Mouse (Mus musculus) macrophage (primary cell): ENCODE results near the gene Gpc6. TPM values are rescaled to one million over a fixed set of nuclear protein-coding genes. Genes with fewer than 3 reads are reported as not detected.

Experiments used
- H3K27ac ChIP-seq: fragments of 350-480 bp; formaldehyde crosslinking; 2 replicates; pipeline ENCODE4 v1.9.0; 2021
- H3K36me3 ChIP-seq: fragments of 350-480 bp; formaldehyde crosslinking; 2 replicates; pipeline ENCODE4 v1.9.0; 2021; ENCODE audit errors: inconsistent target
- H3K4me3 ChIP-seq: fragments of 350-480 bp; formaldehyde crosslinking; 2 replicates; pipeline ENCODE4 v1.9.0; 2021; ENCODE audit errors: inconsistent target
- H3K79me2 ChIP-seq: fragments of 350-480 bp; formaldehyde crosslinking; 2 replicates; pipeline ENCODE4 v1.9.0; 2021; ENCODE audit errors: inconsistent target
- WGBS: methylation state at CpG from one replicate; pipeline ENCODE4 v1.1.7; 2026; ENCODE audit warnings: inconsistent platforms; ENCODE audit not compliant: missing documents; 5-methylcytosine and 5-hydroxymethylcytosine counted together
- polyA plus RNA-seq: library from polyadenylated mRNA; stranded (reverse); fragments of 250-400 nt; gene quantifications from 3 replicates; pipeline ENCODE4 v1.2.4, GENCODE M21; 2018; ENCODE audit warnings: inconsistent platforms
- total RNA-seq, 78 experiments: library from RNA; depleted of rRNA; stranded (reverse); fragments of 250-400 nt; gene quantifications; 1 replicate in 9 of 78; 2 replicates in 24 of 78; 3 replicates in 43 of 78; 4 replicates in 2 of 78; pipeline ENCODE4 v1.2.4; 2018; ENCODE audit warnings: inconsistent platforms in 56 of 78

Gene Gpc6
- 1 to 10 TPM in 1 of 26 experiments, under 1 TPM in 1, not detected in 24; 0.25 to 6.5 TPM for total RNA-seq (2018; cell fraction: chromatin; rRNA removed)
- total RNA-seq (2018; cell fraction: cytosol; rRNA removed), result not detected
- under 1 TPM in 1 of 26 experiments, not detected in 25; 0.92 TPM for total RNA-seq (2018; cell fraction: nucleus; rRNA removed)
- not detected in 3 replicates for polyA plus RNA-seq

DNA sequence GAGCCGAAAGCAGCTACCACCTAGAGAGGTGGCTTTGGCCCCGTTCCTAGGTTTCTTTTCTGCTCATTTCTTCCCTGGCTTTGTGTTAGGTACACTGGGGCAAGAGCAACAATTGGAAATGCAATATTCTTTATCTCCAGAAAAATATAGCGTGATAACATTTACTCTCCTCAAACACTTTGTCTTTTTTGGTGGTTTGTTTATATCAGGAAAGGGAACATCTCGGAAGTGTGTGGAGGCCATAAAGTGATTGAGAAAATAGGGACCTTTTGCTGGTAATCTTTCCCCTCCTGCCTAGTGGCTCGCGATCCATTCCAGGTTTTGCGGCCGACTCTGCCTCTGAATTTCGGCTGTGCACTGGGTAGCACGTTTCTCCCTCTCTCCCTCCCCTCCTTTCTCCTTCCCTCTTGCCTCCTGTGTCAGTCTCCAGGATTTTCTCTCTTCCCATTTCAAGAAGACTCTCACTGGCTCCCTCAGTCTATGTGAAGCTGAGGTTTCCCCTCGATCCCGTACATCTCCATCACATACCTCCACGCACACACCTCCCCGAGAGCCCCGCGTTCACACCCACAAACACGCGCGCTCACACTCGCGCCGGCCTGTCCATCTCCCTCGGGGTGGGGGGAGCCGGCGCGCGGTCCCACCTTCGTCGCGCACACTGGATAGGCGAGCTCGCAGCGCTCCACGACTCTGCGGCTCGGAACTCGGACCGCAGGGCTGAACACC lies at the start of gene Gpc6:
Gene Gpc6 (plus strand): TSS at position 440 of the 726 bp plus-strand sequence.
- Histone ChIP-seq H3K79me2 (no peaks in the 10 kb centered on the region), H3K36me3 (no peaks in the 10 kb centered on the region), H3K4me3 (no peak within 1 kb of the TSS), H3K27ac (no peak within 1 kb of the TSS)
- 2% methylated on average over 32 of the region's 38 CpGs for WGBS

- 89% methylated on average over 7 of the region's 7 CpGs for WGBS
- Histone ChIP-seq H3K79me2 (no peaks in the 10 kb centered on the region), H3K4me3 (no peak overlapping the region), H3K36me3 (no peaks in the 10 kb centered on the region), H3K27ac (no peak overlapping the region)
Measured at GRCm38 (mm10) chr14:116882480-116883044, 42.6 kb upstream of the Gpc6 start.

- Histone ChIP-seq H3K27ac (no peak overlapping the region), H3K36me3 (no peaks in the 10 kb centered on the region), H3K79me2 (no peaks in the 10 kb centered on the region), H3K4me3 (no peak overlapping the region)
- WGBS, result 49% methylated on average over 3 of the region's 3 CpGs
Measured at GRCm38 (mm10) chr14:116894316-116894715, 30.8 kb upstream of the Gpc6 start.

- WGBS, result 11% methylated on average over 1 of the region's 1 CpGs
- Histone ChIP-seq H3K4me3 (no peak overlapping the region), H3K79me2 (no peaks in the 10 kb centered on the region), H3K36me3 (no peaks in the 10 kb centered on the region), H3K27ac (no peak overlapping the region)
Measured at GRCm38 (mm10) chr14:116897971-116898370, 27.1 kb upstream of the Gpc6 start.

DNA sequence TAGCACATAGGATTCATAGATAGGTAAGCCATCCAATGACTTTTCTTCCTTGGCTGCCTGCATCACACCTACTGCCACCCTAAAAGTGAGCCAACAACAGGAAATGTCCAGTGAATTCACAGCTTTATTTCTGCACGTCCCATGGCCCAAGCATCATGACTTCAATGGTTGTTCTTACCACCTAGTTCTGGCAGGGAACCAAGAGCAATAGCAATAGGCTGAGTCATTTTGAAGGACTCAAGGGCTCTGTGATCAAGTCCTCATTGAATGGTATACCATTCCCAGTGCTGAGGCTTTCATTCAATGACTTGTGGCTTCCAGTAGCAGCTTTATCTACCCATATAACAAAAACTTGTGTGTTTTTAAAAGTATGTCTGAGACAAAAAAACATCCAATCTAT lies 13.3 kb upstream of the Gpc6 start:
- no peak overlapping the region for H3K4me3 ChIP-seq
- no peak overlapping the region for H3K27ac ChIP-seq
- WGBS, result 77% methylated on average over 1 of the region's 1 CpGs
- no peaks in the 10 kb centered on the region for H3K79me2 ChIP-seq
- H3K36me3 ChIP-seq, result no peaks in the 10 kb centered on the region

GRCm38 (mm10) chr14:116916874-116917273 lies 8.2 kb upstream of the Gpc6 start:
- no peak overlapping the region for H3K27ac ChIP-seq
- no peak overlapping the region for H3K4me3 ChIP-seq
- H3K36me3 ChIP-seq, result no peaks in the 10 kb centered on the region
- WGBS, result 91% methylated on average over 6 of the region's 6 CpGs
- H3K79me2 ChIP-seq, result no peaks in the 10 kb centered on the region

GRCm38 (mm10) chr14:116924266-116924665 lies 849 bp upstream of the Gpc6 start:
- 89% methylated on average over 2 of the region's 2 CpGs for WGBS
- no peaks in the 10 kb centered on the region for H3K36me3 ChIP-seq
- no peak overlapping the region for H3K4me3 ChIP-seq
- H3K79me2 ChIP-seq, result no peaks in the 10 kb centered on the region
- H3K27ac ChIP-seq, result no peak overlapping the region

DNA sequence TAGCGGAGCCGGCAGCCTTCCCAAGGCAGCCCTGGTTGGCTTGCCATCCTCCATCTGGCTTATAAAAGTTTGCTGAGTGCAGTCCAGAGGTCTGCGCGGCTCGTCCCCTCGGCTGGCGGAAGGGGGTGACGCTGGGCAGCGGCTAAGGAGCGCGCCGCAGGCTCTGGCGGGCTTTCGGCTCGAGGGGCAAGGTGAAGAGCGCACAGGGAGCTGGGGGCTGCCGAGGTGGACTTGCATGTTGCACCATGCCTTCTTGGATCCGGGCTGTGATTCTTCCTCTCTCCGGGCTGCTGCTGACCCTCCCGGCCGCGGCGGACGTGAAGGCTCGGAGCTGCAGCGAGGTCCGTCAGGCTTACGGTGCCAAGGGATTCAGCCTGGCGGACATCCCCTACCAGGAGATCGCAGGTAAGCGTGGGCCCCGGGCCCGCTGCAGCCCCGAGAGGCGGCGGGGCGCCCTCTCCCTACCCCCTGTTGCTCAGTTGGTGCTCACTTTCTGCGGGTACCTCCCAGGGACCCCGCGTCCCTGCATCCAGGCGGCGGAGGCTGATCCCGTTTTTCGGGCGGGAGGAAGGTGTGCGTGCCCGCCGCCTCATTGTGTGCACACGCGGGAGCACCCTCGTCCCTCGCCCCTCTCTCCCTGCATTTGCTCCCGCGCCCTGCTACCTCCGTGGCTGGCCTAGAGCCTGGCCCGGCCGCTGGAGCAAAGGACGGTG lies 732 bp downstream of the Gpc6 start:
- Histone ChIP-seq H3K4me3 (no peak overlapping the region), H3K79me2 (no peaks in the 10 kb centered on the region), H3K27ac (no peak overlapping the region), H3K36me3 (no peaks in the 10 kb centered on the region)
- WGBS, result 1% methylated on average over 56 of the region's 58 CpGs

GRCm38 (mm10) chr14:116926404-116927171 lies 1.5 kb downstream of the Gpc6 start:
- no peaks in the 10 kb centered on the region for H3K79me2 ChIP-seq
- H3K27ac ChIP-seq, result no peak overlapping the region
- 2% methylated on average over 52 of the region's 52 CpGs for WGBS
- no peak overlapping the region for H3K4me3 ChIP-seq
- H3K36me3 ChIP-seq, result no peaks in the 10 kb centered on the region

DNA sequence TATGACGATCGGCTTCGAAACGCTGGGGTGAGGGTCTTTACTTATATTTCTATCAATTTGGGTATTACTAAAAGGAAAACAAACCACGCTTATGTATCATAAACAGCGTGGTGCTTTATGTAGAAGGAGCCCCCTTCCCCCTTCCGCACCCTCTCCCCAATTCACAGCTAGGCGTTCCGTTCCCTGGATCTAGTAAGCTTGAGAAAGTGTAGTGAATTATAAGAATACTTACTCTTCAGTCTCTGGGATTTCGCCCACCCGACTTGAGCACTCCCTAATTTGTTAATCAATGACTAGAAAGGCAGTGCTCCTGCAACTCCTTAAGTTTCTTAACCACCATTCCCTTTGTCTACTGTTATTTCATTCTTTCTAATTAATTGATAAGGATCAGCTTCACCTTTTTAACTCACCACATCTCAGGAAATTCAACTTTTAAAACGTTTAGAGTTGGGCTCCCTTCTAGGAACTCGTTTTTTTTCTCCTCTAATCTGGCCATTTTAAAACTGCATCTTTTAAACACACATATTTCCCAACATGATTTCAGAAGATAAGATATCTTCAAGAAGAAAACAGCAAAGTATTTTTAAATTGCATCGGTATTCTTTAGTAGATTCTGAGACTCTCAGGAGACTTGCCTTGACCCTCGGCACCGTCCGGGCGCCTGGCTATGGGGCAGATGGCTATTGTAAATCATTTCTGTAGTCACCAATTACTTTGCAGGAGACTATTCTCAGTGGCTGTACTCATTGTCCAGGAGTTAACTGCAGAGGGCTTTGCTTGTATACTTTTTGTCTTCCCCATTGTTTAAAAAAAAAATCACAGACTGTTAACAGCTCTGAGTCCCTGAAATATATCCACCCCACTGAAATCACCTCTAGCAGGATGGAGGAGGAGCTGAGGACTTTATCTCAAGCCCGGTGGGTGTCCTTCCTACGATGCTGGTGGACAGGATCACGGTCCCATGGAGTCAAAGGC lies 2.5 kb downstream of the Gpc6 start:
- Histone ChIP-seq H3K4me3 (no peak overlapping the region), H3K27ac (no peak overlapping the region), H3K36me3 (no peaks in the 10 kb centered on the region), H3K79me2 (no peaks in the 10 kb centered on the region)
- 9% methylated on average over 21 of the region's 21 CpGs for WGBS

- Histone ChIP-seq H3K27ac (no peak overlapping the region), H3K79me2 (no peaks in the 10 kb centered on the region), H3K4me3 (no peak overlapping the region), H3K36me3 (no peaks in the 10 kb centered on the region)
- 75% methylated on average over 2 of the region's 2 CpGs for WGBS
Measured at GRCm38 (mm10) chr14:116928395-116928794, 3.3 kb downstream of the Gpc6 start.

DNA sequence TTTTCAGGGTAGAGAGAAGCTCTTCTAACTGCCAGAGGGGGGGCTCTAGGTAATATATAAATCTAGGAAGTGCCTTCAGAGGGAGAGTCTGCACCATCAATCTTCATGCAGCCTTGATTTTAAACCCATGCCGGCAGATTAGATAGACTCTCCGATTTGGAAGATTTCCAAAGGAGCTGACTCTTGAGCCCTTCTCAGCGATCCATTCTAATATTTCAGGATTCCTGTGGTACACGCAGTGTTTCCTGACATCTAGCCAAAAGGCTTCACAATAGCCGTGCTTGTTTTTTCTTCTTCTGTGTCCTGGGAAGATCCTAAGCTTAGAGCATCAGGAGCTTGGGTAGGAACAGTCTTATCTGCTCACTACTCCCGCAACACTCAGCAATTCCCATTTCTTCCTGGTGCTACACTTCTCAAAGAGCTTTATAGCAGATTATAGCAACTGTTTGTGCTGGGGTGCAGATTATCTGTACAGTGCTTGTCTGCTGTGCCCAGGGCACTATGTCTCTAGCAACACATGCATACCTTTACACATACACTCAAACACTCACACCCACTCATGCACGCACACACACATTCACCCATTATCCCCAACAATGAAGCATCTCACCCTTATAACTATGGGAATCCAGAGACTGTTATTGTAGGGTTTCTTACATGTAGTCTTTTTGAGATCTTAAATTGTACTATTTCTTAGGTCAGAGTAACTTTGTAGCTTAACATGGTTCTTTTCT lies 3.8 kb downstream of the Gpc6 start:
- no peak overlapping the region for H3K4me3 ChIP-seq
- H3K79me2 ChIP-seq, result no peaks in the 10 kb centered on the region
- H3K36me3 ChIP-seq, result no peaks in the 10 kb centered on the region
- no peak overlapping the region for H3K27ac ChIP-seq
- 70% methylated on average over 7 of the region's 7 CpGs for WGBS

- Histone ChIP-seq H3K36me3 (no peaks in the 10 kb centered on the region), H3K79me2 (no peaks in the 10 kb centered on the region), H3K4me3 (no peak overlapping the region), H3K27ac (no peak overlapping the region)
- WGBS, result 70% methylated on average over 5 of the region's 5 CpGs
Measured at GRCm38 (mm10) chr14:116933825-116934224, 8.7 kb downstream of the Gpc6 start.
